Mouse (Mus musculus) thymus, adult 2 months (tissue): Measurements from ENCODE around the gene Cdh23.

Experiments used
- CTCF ChIP-seq: fragments of 200-500 bp; IDR thresholded peaks from 2 replicates; pipeline ENCODE4 v1.5.1; 2012; ENCODE audit warnings: mild to moderate bottlenecking, control low read depth, low read length, moderate library complexity, borderline replicate concordance; ENCODE audit not compliant: control insufficient read depth, poor library complexity, insufficient read depth; ENCODE audit errors: extremely low read depth
- POLR2A ChIP-seq: fragments of 200-500 bp; IDR thresholded peaks from 2 replicates; pipeline ENCODE4 v1.6.1; 2012; ENCODE audit warnings: mild to moderate bottlenecking, low read length, control low read depth, moderate library complexity; ENCODE audit not compliant: control insufficient read depth, poor library complexity, insufficient read depth; ENCODE audit errors: extremely low read depth

DNA sequence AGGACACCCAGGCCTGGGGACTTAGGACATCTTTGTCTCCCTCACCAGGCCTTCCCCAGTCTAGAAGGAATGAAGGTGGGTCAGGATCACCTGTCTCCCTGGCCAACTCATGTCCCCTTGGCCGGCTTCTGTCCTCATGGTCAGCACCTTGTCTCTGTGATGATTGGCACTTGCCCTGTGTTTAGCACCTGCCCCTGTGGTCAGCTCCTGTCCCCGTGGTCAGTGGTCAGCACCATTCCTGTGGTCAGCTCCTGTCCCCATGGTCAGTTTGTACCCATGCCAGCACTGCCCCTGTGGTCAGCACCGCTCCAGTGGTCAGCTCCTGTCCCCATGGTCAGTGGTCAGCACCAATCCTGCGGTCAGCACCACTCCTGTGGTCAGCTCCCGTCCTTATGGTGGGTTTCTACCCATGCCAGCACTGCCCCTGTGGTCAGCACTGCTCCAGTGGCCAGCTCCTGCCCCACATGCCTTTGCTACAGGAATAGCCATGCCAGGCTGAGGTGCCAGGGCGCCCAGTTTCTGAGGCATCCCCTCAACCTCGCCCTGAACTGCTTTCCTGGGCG lies 251.2 kb downstream of the Cdh23 start:
- TF ChIP-seq CTCF (no peak), POLR2A (no peak)
